Mouse (Mus musculus) layer of hippocampus, postnatal 36 days (tissue): ENCODE data around the gene Akap2. TPM values are rescaled to one million over a fixed set of nuclear protein-coding genes. Genes with fewer than 3 reads are reported as not detected.

Experiments
- DNase-seq, 2 experiments: peaks; one replicate each; pipeline ENCODE4 v3.0.0; 2022
- total RNA-seq, 2 experiments: library from RNA; stranded (reverse); gene quantifications; 2 replicates each; pipeline ENCODE4 v1.2.3; 2021

Akap2 gene
- total RNA-seq, 2 experiments from 2014 or later: 45.8 to 52.7 TPM

- no peak for DNase-seq
Measured at GRCm38 (mm10) chr4:57834141-57834540, 116.7 kb downstream of the Akap2 start.

- no peak for DNase-seq
Measured at GRCm38 (mm10) chr4:57837089-57837488, 119.6 kb downstream of the Akap2 start.

GRCm38 (mm10) chr4:57839343-57839742 lies 121.9 kb downstream of the Akap2 start:
- no peak for DNase-seq

GRCm38 (mm10) chr4:57841911-57842310 lies 124.5 kb downstream of the Akap2 start:
- no peak for DNase-seq

GRCm38 (mm10) chr4:57842472-57843305 lies 125.2 kb downstream of the Akap2 start:
- no peak for DNase-seq

- no peak for DNase-seq
Measured at GRCm38 (mm10) chr4:57845031-57845431, 127.6 kb downstream of the Akap2 start.

- no peak for DNase-seq
Measured at GRCm38 (mm10) chr4:57845541-57846210, 128.2 kb downstream of the Akap2 start.

- no peak for DNase-seq
Measured at GRCm38 (mm10) chr4:57846381-57846990, 129.0 kb downstream of the Akap2 start.

- DNase-seq: no peak
Measured at GRCm38 (mm10) chr4:57846991-57847422, 129.6 kb downstream of the Akap2 start.

- no peak for DNase-seq
Measured at GRCm38 (mm10) chr4:57847676-57848075, 130.2 kb downstream of the Akap2 start.

- DNase-seq: no peak
Measured at GRCm38 (mm10) chr4:57849465-57849864, 132.0 kb downstream of the Akap2 start.

- DNase-seq: no peak
Measured at GRCm38 (mm10) chr4:57851731-57852130, 134.3 kb downstream of the Akap2 start.

GRCm38 (mm10) chr4:57852461-57853040 lies 135.1 kb downstream of the Akap2 start:
- DNase-seq: no peak

GRCm38 (mm10) chr4:57854181-57854580 lies 136.7 kb downstream of the Akap2 start:
- no peak for DNase-seq

- DNase-seq: no peak
Measured at GRCm38 (mm10) chr4:57855281-57855941, 138.0 kb downstream of the Akap2 start.

- no peak for DNase-seq
Measured at GRCm38 (mm10) chr4:57856673-57857072, 139.2 kb downstream of the Akap2 start.

- DNase-seq: no peak
Measured at GRCm38 (mm10) chr4:57860204-57860611, 142.8 kb downstream of the Akap2 start.

GRCm38 (mm10) chr4:57861166-57861565 lies 143.7 kb downstream of the Akap2 start:
- DNase-seq: no peak

- no peak for DNase-seq
Measured at GRCm38 (mm10) chr4:57861856-57862255, 144.4 kb downstream of the Akap2 start.

- no peak for DNase-seq
Measured at GRCm38 (mm10) chr4:57862269-57862986, 145.0 kb downstream of the Akap2 start.

- DNase-seq: no peak
Measured at GRCm38 (mm10) chr4:57866088-57866487, 148.6 kb downstream of the Akap2 start.

GRCm38 (mm10) chr4:57866990-57867389 lies 149.5 kb downstream of the Akap2 start:
- no peak for DNase-seq
